Mouse (Mus musculus) adrenal gland (tissue): ENCODE data around the gene Maco1.

ENCODE experiments used
- intact Hi-C: fragments of 180-260 bp; cut with DNase I; formaldehyde crosslinking; loops from one replicate; pipeline ENCODE4 v1.15.1; 2025
- long read RNA-seq, 2 experiments: library from polyadenylated mRNA; unstranded; transcript quantifications; one replicate each; pipeline ENCODE4 v2.0.0; 2020; ENCODE audit warnings: borderline replicate concordance in 1 of 2; ENCODE audit not compliant: insufficient replicate concordance in 1 of 2

Gene Maco1
- long read RNA-seq, experiment 1, partial matches to known transcripts = 7 of 14 reads
- long read RNA-seq, experiment 1, other reads (novel, unspliced or antisense) = 4 of 14 reads
- long read RNA-seq, experiment 2, transcript Maco1-202 (2 exons, 1,011 nt) = major isoform, 6 of 35 reads
- long read RNA-seq, experiment 2, partial matches to known transcripts = 22 of 35 reads
- long read RNA-seq, experiment 2, other reads (novel, unspliced or antisense) = 4 of 35 reads

GRCm38 (mm10) chr4:134853259-134853636, at the start of gene Maco1:
TSS of gene Maco1 (minus strand) at chr4:134853345.
- intact Hi-C loops = no loop called here

- intact Hi-C loops = no loop called here
These were observed 48.0 kb upstream of the Maco1 start for GRCm38 (mm10) chr4:134901126-134901525.

GRCm38 (mm10) chr4:134897256-134897655, 44.1 kb upstream of the Maco1 start:
- intact Hi-C loops = no loop called here

- intact Hi-C loops = no loop called here
These were observed 39.0 kb upstream of the Maco1 start for GRCm38 (mm10) chr4:134892096-134892495.

- intact Hi-C loops = no loop called here
These were observed 31.2 kb upstream of the Maco1 start for GRCm38 (mm10) chr4:134884364-134884763.

- intact Hi-C loops = no loop called here
These were observed 30.7 kb upstream of the Maco1 start for GRCm38 (mm10) chr4:134883808-134884207.

- intact Hi-C loops = no loop called here
These were observed 30.1 kb upstream of the Maco1 start for GRCm38 (mm10) chr4:134883266-134883665.

GRCm38 (mm10) chr4:134880041-134880440, 26.9 kb upstream of the Maco1 start:
- intact Hi-C loops = no loop called here

- intact Hi-C loops = loop anchor here (5.0 kb wide), 1 partner anchor 87 kb away; no protein-coding TSS in a partner anchor
These were observed 26.4 kb upstream of the Maco1 start for GRCm38 (mm10) chr4:134879410-134879981.

- intact Hi-C loops = loop anchor here (5.0 kb wide), 1 partner anchor 84 kb away; no protein-coding TSS in a partner anchor
These were observed 23.0 kb upstream of the Maco1 start for GRCm38 (mm10) chr4:134876171-134876570.

- intact Hi-C loops = no loop called here
These were observed 18.8 kb upstream of the Maco1 start for GRCm38 (mm10) chr4:134871950-134872349.

- intact Hi-C loops = no loop called here
These were observed 18.3 kb upstream of the Maco1 start for GRCm38 (mm10) chr4:134871477-134871876.

GRCm38 (mm10) chr4:134869815-134870375, 16.8 kb upstream of the Maco1 start:
- intact Hi-C loops = no loop called here

GRCm38 (mm10) chr4:134869068-134869730, 16.1 kb upstream of the Maco1 start:
- intact Hi-C loops = no loop called here

- intact Hi-C loops = no loop called here
These were observed 15.3 kb upstream of the Maco1 start for GRCm38 (mm10) chr4:134868490-134868889.

GRCm38 (mm10) chr4:134868065-134868464, 14.9 kb upstream of the Maco1 start:
- intact Hi-C loops = no loop called here

GRCm38 (mm10) chr4:134867661-134868060, 14.5 kb upstream of the Maco1 start:
- intact Hi-C loops = no loop called here

- intact Hi-C loops = no loop called here
These were observed 14.1 kb upstream of the Maco1 start for GRCm38 (mm10) chr4:134867213-134867612.

- intact Hi-C loops = no loop called here
These were observed 12.6 kb upstream of the Maco1 start for GRCm38 (mm10) chr4:134865789-134866188.

- intact Hi-C loops = no loop called here
These were observed 12.2 kb upstream of the Maco1 start for GRCm38 (mm10) chr4:134865340-134865739.

- intact Hi-C loops = no loop called here
These were observed 11.0 kb upstream of the Maco1 start, which contains the start of gene Rhd for GRCm38 (mm10) chr4:134863937-134864729. TSS of gene Rhd (plus strand) at chr4:134864536.
